Mouse (Mus musculus): ENCODE measurements at regions not wholly inside any gene's neighbourhood (a gene's known extent, or its start where the extent isn't known, plus 50 kb on each side); places are given as distances from the start of the nearest gene placed in this dataset.
"Not testable (repeated sequence)": the region's sequence is repeated elsewhere in the genome, so short reads cannot be mapped to it uniquely, and the experiment has no call there.

GRCm38 (mm10) chr12:44674541-44674940 lies 345.9 kb downstream of the Nrcam start:
- DNase-seq, result not testable (repeated sequence)

GRCm38 (mm10) chr12:44675003-44675402 lies 346.3 kb downstream of the Nrcam start:
- peak; percentile 34 to 36 for DNase-seq

Data from kidney, postnatal 25 days (tissue).